Mouse (Mus musculus) thymus, postnatal 25 days (tissue): Measurements from ENCODE around the gene Pex11a.
"Not testable (repeated sequence)": the region's sequence is repeated elsewhere in the genome, so short reads cannot be mapped to it uniquely, and the experiment has no call there.

Experiments used
- DNase-seq: peaks from one replicate; pipeline ENCODE4 v3.0.0; 2022

Pex11a gene

DNA sequence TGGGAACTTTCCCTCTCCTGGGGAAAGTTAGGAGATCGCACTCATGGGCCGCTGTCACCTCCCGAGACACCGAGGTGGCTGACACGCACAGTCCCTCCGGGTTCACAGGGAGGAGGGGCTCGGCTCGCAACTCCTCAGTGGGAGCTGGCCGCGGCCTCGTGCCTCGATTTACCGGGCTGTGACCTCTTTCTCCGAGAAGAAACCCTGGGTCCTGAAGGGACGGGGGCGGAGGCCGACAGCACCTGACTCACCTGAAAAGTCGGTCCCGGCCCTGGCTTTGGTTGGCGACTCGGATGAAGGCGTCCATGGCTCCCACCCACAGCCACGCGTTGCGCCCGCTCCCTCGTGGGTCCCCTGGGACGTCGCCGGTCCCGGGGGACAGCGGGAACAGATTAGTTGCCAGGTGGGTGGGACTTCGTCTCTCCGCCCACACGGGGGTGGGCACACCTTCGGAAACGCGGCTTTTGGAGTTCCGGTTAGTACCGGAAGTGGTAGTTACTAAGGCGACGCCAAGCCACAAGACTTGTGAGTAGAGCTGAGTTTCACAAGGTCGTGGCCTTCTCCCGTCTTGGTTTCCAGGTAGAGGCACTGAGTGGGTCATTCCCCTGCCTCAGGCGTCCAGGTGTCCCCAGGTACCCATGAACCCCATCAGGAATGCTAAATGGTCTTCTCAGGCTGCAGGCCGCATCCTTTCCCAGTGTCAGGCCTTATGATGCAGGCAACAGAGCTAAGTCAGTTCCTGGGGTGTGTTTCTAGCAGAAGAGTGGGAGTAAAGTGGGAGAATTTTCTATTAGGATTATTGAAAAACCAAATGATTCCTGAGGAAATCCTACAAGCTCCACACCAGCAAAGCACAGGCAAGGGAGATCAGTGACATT lies at the start of gene Pex11a, which contains the start of gene Wdr93:
Pex11a (minus strand) TSS at position 473 of the 878 bp plus-strand sequence.
Wdr93 (plus strand) TSS at position 505 of the 878 bp plus-strand sequence.
- DNase-seq: peak; percentile 81

DNA sequence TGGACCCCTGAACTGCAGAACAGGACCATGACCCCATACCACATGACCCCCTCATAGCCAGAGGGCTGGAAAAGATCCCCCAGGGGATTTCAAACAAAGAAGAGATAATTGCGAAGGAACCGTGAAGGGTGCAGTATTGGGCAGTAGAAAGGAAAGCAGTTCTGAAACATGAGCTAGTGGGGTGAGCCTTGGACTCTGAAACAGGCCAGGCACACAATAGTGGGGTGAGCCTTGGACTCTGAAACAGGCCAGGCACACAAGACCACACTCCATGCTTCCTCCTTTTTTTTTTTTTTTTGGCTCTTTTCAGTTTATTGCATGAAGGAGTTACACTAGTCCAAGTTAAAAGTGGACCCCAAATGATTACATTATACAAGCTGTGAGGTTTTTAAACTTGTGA lies 46.9 kb upstream of the Pex11a start:
- DNase-seq: not testable (repeated sequence)

DNA sequence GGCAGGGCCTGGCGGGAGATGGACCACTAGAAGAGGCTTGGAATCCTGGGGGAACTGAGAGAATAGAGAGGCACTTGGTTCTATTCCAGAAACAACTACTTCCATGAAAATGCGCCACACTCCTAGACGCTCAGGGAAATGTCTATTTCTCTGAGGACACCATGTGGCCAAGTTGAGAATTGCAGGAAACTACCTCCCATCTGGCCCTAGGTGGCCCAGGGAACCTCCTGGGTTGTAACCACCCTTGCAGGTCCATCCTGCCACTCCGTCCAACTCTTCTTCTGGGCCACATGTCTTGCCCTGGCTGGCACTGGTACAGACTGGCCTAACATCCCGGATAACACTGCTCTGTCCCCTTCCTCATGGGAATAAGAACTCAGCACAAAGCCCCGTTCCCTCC lies 43.4 kb upstream of the Pex11a start:
- peak; percentile 57 for DNase-seq

DNA sequence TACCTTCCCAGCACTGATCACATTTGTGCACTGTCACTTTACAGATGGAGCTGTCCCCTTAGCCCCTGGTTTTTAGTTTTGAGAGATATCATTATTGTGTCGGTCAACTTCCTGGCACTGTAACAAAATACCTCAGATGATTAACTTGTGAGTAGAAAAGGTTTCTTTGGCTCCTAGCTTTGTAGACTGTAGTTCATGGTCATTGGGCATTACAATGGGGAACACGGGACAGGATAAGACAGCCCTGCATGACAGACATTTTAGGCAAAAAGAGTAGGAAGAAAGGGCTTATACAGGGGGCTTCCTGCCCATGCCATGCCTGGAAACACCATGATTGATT lies 39.6 kb upstream of the Pex11a start:
- DNase-seq: no peak

DNA sequence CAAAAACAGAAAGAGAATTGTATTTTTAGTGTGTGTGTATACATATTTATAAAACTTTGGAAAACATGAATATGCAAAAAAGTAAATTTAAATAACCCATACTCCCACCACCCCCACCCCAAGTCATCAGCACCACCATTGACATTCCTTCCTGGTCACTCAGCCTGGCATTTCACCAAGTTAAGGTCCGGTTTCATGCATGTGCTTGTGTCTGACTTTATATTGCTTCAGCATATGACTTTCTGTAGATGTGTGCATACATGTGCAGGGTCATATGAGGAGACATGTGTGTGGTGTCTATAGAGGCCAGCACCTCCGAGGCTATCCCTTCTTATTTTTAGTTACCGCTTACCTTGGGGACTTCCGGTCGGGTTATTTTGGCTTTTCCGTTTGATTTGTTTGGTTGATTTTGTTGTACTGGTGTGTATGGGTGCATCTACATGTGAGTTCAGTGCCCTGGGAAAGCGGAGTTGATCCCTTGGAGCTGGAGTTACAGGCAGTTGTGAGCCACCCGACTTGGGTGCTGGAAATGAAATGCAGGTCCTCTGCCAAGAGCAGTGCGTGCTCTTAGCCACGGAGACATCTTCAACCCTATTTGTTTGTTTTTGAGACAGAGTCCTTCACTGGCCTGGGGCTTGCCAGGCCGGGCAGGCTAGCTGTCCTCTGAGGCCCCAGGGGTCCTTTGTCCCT lies 39.0 kb upstream of the Pex11a start:
- DNase-seq: no peak

DNA sequence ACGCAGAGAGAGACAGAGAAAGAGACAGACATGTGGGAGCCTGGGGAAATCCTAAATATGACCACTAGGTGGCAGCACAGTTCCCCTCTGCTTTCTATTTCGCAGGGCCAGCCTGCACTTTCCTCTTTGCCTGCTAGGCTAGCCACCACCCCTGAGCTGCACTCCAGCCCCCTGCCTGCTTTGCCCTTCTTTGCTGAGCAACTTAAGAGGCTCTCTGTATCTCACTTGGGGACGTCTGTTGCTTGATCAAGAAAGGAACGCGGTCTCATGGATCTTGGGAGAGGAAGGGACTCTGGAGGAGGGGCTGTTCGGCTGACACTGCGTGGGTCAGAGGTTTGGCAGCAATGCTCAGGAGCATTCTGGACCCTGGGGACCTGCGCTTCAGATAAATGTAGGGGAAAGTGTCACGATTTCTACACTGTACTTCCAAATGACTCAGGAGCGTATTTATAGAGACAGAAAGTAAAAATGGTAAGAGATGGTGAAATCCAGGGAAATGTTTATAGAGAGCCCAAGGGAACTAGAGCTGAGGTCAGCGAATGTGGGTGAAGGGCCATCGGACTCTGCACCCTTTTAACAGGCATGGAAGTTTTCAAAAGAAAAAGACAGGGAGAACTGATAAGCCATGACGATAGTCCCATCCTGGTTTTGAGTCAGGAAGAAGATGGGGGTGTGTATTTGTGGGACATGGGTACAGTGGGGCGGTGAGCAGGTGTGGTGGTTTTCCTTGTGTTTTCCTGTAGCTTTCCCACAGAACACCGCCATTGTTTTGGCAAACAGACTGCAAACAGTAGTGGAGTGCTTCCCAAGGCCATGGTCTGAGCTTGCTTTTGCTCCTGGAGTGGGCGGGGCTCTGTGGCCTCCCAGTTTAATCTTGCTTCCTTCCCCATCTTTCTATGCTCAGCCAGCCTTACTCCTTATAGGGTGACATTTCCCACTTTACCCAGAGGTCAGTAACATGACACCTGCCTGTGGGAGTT lies 38.0 kb upstream of the Pex11a start:
- DNase-seq: peak; percentile 60

DNA sequence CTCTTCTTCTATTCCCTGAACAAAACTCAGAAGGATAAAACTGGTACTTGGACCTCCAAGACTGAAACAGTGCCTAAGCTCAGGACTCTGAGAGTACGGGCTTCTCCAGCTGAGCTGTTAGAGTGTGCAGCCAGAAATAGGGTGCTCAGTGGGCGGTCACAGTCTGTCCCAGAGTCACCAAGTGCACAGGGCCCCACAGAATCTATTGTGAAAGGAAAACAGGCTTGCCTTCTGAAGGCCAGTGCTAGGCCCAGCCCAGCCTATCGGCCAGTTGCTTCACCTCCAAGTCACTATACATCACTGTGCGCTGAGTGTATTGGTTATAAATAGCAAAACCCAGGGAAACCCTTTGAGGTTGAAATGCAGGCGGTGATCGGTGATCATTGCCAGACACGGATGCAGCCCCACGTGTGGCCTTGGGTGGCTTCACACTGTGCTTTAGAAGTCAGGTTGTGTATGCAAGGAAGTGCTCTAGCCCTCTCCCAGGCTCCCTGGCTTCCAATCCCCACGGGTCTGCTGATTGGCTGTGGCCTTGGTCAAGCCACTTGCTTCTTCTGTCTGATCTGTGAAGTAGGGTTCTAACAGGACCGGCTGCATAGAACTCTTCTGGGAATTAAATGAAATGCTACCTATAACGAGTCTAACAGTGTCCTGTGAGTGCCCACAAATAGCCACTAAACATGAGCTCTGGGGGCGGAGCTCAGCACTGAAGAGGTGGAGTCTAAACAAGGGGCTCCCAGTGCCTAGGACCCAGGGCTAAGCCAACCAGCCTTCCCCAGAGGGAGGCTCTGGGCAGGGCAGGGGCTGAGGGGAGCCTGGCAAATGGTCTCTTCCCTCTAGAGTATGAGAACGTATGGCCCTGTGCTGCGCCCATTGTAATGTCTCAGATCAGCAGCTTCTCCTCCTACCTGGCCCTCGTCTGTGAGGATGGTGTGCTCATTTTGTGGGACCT lies 28.9 kb upstream of the Pex11a start:
- no peak for DNase-seq

DNA sequence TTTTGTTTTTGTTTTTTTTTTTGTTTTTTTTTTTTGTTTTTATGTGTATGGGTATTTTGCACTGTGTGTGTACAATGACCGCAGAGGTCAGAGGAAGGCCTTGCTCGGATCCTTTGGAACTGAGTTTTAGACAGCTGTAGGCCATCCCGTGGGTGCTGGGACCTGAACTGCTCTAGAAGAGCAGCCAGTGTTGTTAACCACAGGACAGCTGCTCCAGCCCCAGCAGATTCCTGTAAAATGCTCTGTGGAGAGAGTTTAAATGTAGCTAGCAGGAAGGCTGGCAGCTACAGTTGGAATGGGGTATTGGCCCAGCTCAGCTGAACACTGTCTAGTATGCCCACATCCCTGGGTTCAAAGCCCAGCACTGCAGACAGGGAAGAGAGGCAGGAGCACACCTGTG lies 26.7 kb upstream of the Pex11a start:
- no peak for DNase-seq

DNA sequence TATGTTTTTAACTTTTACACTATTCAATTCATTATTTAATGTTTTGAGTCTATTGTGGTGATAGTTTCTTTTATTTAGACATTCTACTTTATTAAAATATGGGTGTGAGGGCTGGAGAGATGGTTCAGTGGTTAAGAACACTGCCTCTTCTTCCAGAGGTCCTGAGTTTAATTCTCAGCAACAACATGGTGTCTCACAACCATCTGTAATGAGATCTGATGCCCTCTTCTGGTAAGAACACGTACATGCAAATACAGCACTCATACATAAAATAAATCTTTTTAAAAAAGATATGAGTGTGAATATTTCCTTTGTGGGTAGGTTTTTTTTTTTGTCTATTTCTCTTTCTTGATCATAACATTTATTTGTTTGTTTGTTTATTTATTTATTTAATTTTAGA lies 23.1 kb upstream of the Pex11a start:
- DNase-seq: no peak

DNA sequence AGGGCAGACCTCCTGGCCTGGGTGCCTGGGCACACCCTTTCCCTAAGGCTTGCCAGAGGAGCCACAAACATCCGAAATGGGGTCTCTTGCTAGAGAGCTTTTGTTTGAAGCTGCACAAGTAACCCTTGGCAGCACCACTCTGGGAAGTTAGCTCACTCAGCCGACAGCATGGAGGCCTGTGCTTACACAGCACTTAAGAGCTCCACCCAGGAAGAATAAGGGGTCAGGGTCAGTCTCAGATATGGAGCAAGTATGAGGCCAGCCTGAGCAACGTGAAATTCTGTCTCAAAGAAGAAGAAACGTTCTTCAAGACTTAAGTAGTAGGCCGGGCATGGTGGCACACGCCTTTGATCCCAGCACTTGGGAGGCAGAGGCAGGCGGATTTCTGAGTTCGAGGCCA lies 19.2 kb upstream of the Pex11a start:
- no peak for DNase-seq

DNA sequence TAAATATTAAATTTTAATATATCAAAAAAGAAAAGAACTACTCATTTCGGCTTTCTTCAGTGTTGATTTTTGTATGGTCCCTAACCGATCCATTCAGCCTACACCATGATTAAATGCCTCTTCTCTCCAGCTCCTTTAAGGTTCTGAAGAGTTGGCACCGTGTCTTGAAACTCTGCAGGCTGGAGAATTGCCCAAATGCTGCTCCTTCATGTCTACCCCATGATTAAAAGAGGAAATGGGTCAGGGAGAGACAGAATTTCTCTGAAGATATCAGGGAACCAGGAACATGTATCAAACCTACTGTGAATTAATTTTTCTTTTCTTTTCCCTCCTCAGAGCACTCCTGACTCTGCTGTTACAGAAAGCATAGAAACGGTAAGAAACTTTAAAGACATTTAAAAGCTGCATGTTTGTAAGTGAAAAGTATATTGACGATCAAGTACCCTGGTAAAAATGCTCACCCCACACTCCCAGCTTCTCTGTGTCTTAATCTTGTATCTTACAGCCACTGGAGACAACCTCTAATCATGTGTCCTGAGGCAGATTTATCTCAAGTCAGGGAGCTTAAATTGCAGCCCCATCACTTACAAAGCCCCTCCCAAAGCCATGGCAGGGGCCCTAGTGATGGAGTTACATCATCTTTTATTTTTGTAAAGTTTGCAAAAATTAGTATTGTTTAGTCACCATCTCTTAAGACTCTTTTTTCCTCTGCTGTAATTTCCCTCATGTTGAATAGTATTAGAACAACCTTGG lies 18.4 kb upstream of the Pex11a start:
- no peak for DNase-seq

DNA sequence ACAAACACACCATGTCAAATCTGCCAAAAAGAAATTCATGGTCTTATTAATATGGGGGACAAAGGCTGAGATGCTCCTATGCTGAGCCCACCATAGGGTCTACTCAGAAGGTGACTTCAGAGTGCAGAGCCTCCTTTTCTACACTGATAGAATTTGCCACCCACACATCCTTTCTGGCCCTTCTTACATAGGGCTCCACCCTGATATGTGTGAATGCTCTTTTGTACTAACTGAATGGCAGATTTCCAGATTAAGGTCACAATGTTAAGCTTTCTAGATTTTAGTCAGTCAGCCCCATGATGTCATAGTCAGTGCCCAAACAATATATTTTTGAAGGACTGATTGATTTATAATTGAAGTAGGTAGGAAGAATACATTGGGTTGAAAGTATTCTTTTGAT lies 16.8 kb upstream of the Pex11a start:
- DNase-seq: no peak

DNA sequence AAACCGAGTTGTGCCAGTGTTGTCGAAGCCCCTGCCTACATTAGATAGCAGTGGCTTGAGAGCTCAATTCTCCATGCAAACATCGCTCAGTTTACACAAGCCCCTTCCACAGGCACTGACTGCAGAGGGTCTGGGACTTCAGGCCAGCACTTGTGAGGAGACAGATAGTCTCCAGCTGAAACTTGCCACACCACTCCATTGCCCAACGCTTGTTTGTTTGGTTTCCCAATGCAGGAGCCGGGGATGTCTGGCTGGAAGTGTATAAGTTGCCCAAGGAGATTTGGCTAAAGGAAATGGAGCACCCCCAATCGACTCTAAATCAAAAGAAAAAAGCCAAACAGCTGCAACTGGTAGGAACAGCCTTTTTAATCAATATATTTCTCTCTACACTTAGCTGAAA lies 15.2 kb upstream of the Pex11a start:
- DNase-seq: no peak

DNA sequence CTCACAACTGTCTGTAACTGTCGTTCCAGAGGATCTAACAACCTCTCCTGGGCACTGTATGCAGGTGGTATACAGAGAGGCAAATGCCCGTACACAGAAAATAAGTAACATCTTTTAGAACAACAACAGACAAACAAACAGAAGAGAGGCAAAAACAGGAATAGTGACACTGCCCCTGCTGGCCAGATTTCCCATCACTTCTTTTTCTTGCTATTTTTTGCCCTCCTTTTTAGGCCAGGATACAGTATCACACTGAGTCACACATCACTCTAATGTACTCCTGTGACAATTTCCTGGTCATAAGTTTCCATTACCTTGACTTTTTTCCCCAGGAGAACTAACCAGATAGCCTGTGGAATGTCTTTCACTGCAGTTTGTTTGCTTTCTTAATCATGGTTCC lies 13.4 kb upstream of the Pex11a start:
- DNase-seq: no peak

DNA sequence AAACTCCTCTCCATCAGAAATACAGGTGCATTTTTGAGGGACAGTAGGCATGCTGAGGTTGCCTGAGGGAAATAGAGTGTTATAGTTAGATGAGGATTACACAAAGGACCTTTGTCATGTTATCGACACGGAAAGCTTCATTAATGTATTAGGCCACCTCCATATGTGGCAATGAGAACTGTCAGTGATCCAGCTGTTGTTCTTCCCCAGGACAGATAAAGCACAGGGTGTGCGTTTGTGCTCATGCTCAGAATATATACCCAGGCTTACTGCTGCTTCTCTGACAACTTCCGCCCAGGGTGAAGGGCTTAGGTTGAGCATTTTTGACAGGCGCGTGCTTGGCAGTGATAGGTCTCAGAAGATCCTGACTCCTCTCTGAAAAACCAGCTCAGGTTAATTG lies 6.6 kb upstream of the Pex11a start:
- no peak for DNase-seq

DNA sequence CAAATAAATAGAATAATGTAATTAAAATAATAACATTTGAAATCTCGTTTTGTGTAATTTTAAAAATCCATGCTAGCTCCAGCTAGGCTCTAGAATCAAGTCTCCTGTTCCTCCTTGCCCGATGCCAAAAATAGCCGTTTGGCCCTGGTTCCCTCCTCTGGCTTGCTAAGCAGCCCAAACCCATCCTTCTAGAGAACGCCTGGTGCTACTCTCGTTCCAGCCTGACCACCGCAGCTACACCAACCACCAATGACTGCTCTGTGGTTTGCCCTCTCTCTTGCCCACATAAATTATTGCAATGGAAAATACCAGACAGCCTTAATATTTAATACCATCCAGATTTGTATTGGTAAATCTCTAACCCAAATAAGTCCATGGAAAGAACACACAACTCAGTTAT lies 4.7 kb upstream of the Pex11a start:
- no peak for DNase-seq

DNA sequence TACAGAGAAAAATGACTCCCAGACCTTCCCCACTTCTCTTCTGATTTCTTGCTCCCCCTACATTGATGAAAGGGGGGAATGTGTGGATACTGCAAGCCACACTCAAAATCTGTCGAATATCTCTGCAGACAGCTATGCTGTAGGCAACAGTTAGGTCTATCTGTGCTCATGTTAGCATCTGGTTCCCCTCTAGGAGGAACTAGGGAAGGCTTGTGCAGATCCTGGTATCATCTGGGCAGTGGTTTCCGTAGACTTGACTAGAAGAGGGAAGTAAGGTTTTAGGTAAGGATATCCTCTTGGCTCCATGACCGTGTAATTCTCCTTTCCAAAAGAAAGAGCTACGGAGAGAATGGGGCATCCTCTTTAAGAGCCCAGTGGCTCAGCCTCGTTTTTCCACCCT lies 1.7 kb upstream of the Pex11a start:
- DNase-seq: no peak

DNA sequence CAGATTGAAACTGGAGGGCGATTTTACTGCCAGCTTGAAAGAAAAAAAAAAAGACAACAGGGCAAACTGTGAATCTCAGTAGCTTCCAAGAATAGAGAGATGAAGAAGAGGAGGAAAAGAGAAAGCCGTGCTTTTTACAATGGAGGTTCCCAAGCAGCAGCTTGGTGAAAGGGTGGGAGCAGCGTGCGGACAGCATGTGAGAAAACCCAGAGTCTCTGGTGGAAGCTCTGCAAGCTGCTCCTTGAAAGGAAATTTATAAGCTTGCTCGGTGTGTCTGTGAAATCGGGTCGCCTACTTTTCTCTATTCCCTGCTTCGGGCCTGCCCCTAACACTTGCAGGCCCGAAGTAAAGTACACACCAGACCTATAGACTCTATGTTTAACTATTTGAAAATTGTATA lies 1.1 kb upstream of the Pex11a start:
- no peak for DNase-seq

DNA sequence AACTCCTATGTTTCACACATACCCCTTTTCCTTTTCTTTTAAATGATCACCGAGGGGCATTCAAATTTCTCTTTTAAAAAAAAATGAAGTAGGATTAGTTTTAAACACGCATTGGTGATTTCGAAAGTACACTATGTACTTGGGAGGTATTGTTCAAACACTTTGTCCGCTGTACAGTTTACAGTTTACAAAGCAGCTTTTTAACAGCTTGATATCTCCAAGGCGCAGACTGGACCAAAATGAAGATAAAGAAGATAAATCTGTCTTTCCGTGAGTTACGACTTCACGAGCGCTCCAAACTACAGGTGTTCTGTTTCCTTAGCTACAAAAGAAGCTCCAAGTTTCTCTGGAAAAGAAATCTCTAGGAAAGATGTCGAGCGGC lies 663 bp downstream of the Pex11a start:
- no peak for DNase-seq

DNA sequence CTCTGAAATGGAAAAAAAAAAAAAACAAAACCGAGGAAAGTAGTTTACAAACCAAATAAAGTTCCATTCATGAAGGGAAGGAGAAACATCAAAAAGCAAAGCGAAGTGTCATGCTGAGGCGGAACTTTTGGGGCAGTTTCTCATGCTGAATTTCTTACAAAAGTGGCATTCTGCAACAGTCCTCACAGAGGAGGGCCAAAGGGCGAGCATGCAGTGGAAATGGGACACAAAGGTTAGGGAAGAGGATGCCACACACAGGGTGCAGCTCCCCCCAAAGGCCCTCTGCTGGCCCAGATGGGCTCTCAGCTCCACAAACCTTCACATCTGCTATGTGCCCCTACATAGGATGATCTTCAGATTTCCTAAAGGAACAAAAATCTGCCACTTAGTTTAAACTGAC lies 2.7 kb downstream of the Pex11a start:
- DNase-seq: no peak

DNA sequence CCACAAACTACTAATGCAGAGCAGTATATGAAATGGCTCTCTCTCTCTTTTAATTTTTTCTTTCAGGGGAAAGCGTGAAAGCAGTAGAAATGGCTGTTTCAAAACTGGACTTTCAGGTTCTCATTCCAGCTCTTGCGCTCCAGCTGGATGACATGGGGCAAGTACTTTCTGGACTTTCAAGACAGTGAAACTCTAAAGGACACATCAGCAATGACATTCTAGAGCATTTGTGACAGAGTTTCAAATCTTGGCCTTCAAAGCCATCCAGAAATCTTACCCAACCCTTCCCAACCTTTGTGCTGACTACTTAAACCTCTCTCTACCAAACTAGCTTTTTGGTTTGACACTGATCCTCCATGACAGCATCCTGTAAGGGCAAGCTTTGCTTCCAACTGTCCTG lies 4.0 kb downstream of the Pex11a start:
- DNase-seq: no peak
